Mouse (Mus musculus) stomach, embryonic 15.5 days (tissue): ENCODE measurements around the gene Ppfia1. TPM values are rescaled to one million over a fixed set of nuclear protein-coding genes. Genes with fewer than 3 reads are reported as not detected.
A peak's percentile ranks its signal among the peaks of the same experiment; 100 is the strongest.

Experiments used
- ATAC-seq: fragments of 200-750 bp; cut with Nextera tagmentation; 2 replicates; pipeline ENCODE4 v1.8.0; 2017; ENCODE audit warnings: low read depth, moderate number of reproducible peaks, moderate TSS enrichment; ENCODE audit not compliant: insufficient read depth, low FRiP score
- H3K27ac ChIP-seq: fragments of 300-500 bp; sonication (generic); 2 replicates; pipeline ENCODE4 v1.5.1; 2015; ENCODE audit warnings: mild to moderate bottlenecking, inconsistent platforms
- H3K27me3 ChIP-seq: fragments of 300-500 bp; sonication (generic); replicated peaks from 2 replicates; pipeline ENCODE4 v1.6.1; 2015; ENCODE audit warnings: inconsistent platforms
- H3K36me3 ChIP-seq: fragments of 300-500 bp; sonication (generic); 2 replicates; pipeline ENCODE4 v1.6.1; 2015; ENCODE audit warnings: inconsistent platforms
- H3K4me1 ChIP-seq: fragments of 300-500 bp; sonication (generic); 2 replicates; pipeline ENCODE4 v1.6.1; 2015; ENCODE audit warnings: inconsistent platforms
- H3K4me2 ChIP-seq: fragments of 300-500 bp; sonication (generic); 2 replicates; pipeline ENCODE4 v1.6.1; 2015; ENCODE audit warnings: mild to moderate bottlenecking, inconsistent platforms
- H3K4me3 ChIP-seq: fragments of 300-500 bp; sonication (generic); replicated peaks from 2 replicates; pipeline ENCODE4 v1.5.1; 2015; ENCODE audit warnings: inconsistent platforms
- H3K9ac ChIP-seq: fragments of 300-500 bp; sonication (generic); 2 replicates; pipeline ENCODE4 v1.6.1; 2015; ENCODE audit warnings: inconsistent platforms
- H3K9me3 ChIP-seq: fragments of 300-500 bp; sonication (generic); 2 replicates; pipeline ENCODE4 v1.6.1; 2016; ENCODE audit warnings: inconsistent platforms
- WGBS: fragments of 180-500 bp; shearing (Covaris S2); methylation state at CpG from one replicate; pipeline ENCODE4 v1.1.7; 2015; 5-methylcytosine and 5-hydroxymethylcytosine counted together
- polyA plus RNA-seq: library from polyadenylated mRNA; unstranded; fragments of >200 nt; fragmentation: Nextera tagmentation; extraction: Ambion mirVana; gene quantifications from 2 replicates; pipeline ENCODE4 v1.2.1, GENCODE M21; 2015

The Ppfia1 gene
- polyA plus RNA-seq, 1 experiment from 2014 or later = 35.2 TPM

DNA sequence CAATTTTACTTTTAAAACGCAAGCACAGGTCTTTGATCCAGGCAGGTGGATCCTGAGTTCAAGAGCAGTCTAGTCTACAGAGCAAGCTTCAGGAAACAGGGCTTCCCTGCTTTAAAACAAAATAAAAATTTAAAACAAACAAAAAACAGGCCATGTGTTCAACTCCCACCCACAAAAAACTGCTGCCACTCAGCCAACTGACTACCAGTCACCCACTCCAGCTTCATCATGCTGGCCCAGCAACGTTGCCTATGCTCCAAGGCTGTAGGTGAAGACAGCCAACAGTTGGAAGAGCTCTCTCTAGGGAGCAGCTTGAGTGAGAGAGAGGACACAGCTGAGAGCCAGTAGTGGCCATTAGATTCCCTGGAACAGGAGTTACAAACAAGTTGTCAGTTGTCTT lies 31.6 kb downstream of the Ppfia1 start:
- Histone ChIP-seq H3K36me3 (peaks cover 20% of the 10 kb centered on the region), H3K4me1 (0 out of 2 replicates have a peak, but pooled peaks cover 6% of the 10 kb centered on the region), H3K27me3 (no peaks in the 10 kb centered on the region), H3K4me2 (no peak overlapping the region), H3K27ac (no peak overlapping the region), H3K9me3 (no peaks in the 10 kb centered on the region), H3K4me3 (no peak overlapping the region), H3K9ac (no peak overlapping the region)
- WGBS = 82% methylated on average over 2 of the region's 2 CpGs
- ATAC-seq = no peak

- no peaks in the 10 kb centered on the region for H3K4me1 ChIP-seq
- H3K36me3 ChIP-seq = peaks cover 23% of the 10 kb centered on the region
- ATAC-seq = no peak
- H3K4me3 ChIP-seq = no peak overlapping the region
- no peaks in the 10 kb centered on the region for H3K27me3 ChIP-seq
- WGBS = 91% methylated on average over 5 of the region's 5 CpGs
- H3K9ac ChIP-seq = no peak overlapping the region
- H3K9me3 ChIP-seq = no peaks in the 10 kb centered on the region
- no peak overlapping the region for H3K4me2 ChIP-seq
- H3K27ac ChIP-seq = no peak overlapping the region
Measured at GRCm38 (mm10) chr7:144519852-144520251, 33.7 kb downstream of the Ppfia1 start.

DNA sequence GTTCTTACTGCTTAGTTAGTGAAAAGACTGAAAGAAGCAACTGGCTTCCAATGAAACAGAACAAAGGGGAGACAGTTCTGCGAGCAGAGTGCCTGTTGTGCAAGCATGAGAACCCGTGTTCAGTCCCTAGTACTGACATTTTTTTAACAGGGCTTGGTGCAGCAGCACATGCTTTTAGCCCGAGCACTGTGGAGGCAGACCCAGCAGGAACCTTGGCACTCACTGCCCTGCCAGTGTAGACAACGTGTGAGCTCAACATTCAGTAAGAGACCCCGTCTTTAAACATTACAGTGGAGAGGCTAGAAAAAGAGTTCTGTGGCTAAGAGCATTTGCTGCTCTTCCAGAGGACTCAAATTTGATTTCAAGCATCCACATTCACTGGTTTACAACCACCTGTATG lies 36.8 kb downstream of the Ppfia1 start:
- H3K4me1 ChIP-seq = no peaks in the 10 kb centered on the region
- H3K4me2 ChIP-seq = no peak overlapping the region
- H3K9ac ChIP-seq = no peak overlapping the region
- no peaks in the 10 kb centered on the region for H3K9me3 ChIP-seq
- H3K27ac ChIP-seq = no peak overlapping the region
- H3K27me3 ChIP-seq = no peaks in the 10 kb centered on the region
- ATAC-seq = no peak
- H3K4me3 ChIP-seq = no peak overlapping the region
- 81% methylated on average over 5 of the region's 5 CpGs for WGBS
- peaks cover 48% of the 10 kb centered on the region for H3K36me3 ChIP-seq

- no peak overlapping the region for H3K9ac ChIP-seq
- no peak for ATAC-seq
- H3K27ac ChIP-seq = no peak overlapping the region
- no peaks in the 10 kb centered on the region for H3K9me3 ChIP-seq
- H3K4me3 ChIP-seq = no peak overlapping the region
- 89% methylated on average over 4 of the region's 4 CpGs for WGBS
- H3K4me2 ChIP-seq = no peak overlapping the region
- no peaks in the 10 kb centered on the region for H3K27me3 ChIP-seq
- peaks cover 57% of the 10 kb centered on the region for H3K36me3 ChIP-seq
- H3K4me1 ChIP-seq = no peaks in the 10 kb centered on the region
Measured at GRCm38 (mm10) chr7:144509090-144509489, 44.4 kb downstream of the Ppfia1 start.

DNA sequence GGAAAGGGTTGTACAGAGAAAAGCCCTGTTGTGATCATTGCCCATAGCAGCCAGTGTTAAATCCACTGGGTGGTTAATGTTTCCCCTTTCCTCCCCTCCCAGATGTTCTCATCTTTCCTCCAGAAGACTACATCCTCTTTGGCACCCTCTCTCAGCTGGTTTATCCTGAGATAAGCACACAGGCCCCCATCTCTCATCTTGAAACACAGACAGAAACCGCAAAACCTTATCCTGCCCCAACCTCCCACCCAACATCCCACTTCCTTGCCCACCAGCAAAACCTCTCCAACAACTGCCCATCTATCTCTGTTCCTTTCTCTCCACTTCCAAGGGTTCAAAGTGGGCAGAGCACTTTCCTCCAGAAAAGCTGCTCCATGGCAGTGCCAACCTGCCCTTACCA lies 46.7 kb downstream of the Ppfia1 start:
- Histone ChIP-seq H3K4me3 (no peak overlapping the region), H3K36me3 (peaks cover 43% of the 10 kb centered on the region), H3K27ac (no peak overlapping the region), H3K4me2 (no peak overlapping the region), H3K9me3 (no peaks in the 10 kb centered on the region), H3K27me3 (no peaks in the 10 kb centered on the region), H3K9ac (no peak overlapping the region), H3K4me1 (no peaks in the 10 kb centered on the region)
- no peak for ATAC-seq
- WGBS = 85% methylated on average over 1 of the region's 1 CpGs

- H3K27me3 ChIP-seq = no peaks in the 10 kb centered on the region
- H3K4me2 ChIP-seq = no peak overlapping the region
- ATAC-seq = no peak
- H3K9ac ChIP-seq = no peak overlapping the region
- H3K9me3 ChIP-seq = no peaks in the 10 kb centered on the region
- no peak overlapping the region for H3K4me3 ChIP-seq
- no peak overlapping the region for H3K27ac ChIP-seq
- H3K36me3 ChIP-seq = peaks cover 30% of the 10 kb centered on the region
- no peaks in the 10 kb centered on the region for H3K4me1 ChIP-seq
- 85% methylated on average over 4 of the region's 4 CpGs for WGBS
Measured at GRCm38 (mm10) chr7:144503959-144504358, 49.6 kb downstream of the Ppfia1 start.

GRCm38 (mm10) chr7:144492931-144493330 lies 60.6 kb downstream of the Ppfia1 start:
- 67% methylated on average over 1 of the region's 1 CpGs for WGBS
- Histone ChIP-seq H3K9me3 (no peaks in the 10 kb centered on the region), H3K27ac (no peak overlapping the region), H3K36me3 (peaks cover 54% of the 10 kb centered on the region), H3K4me3 (no peak overlapping the region), H3K4me2 (no peak overlapping the region), H3K4me1 (no peaks in the 10 kb centered on the region), H3K9ac (no peak overlapping the region), H3K27me3 (no peaks in the 10 kb centered on the region)
- ATAC-seq = no peak

GRCm38 (mm10) chr7:144490201-144490873 lies 63.2 kb downstream of the Ppfia1 start:
- Histone ChIP-seq H3K4me3 (no peak overlapping the region), H3K9me3 (no peaks in the 10 kb centered on the region), H3K36me3 (peaks cover 41% of the 10 kb centered on the region), H3K27me3 (no peaks in the 10 kb centered on the region), H3K27ac (no peak overlapping the region), H3K4me2 (no peak overlapping the region), H3K9ac (no peak overlapping the region), H3K4me1 (no peaks in the 10 kb centered on the region)
- no peak for ATAC-seq
- 85% methylated on average over 8 of the region's 8 CpGs for WGBS

GRCm38 (mm10) chr7:144489067-144489774 lies 64.3 kb downstream of the Ppfia1 start:
- H3K4me1 ChIP-seq = no peaks in the 10 kb centered on the region
- no peak overlapping the region for H3K27ac ChIP-seq
- peak; percentile 56 for ATAC-seq
- H3K27me3 ChIP-seq = no peaks in the 10 kb centered on the region
- no peak overlapping the region for H3K4me3 ChIP-seq
- peaks cover 47% of the 10 kb centered on the region for H3K36me3 ChIP-seq
- H3K4me2 ChIP-seq = no peak overlapping the region
- no peak overlapping the region for H3K9ac ChIP-seq
- no peaks in the 10 kb centered on the region for H3K9me3 ChIP-seq
- 79% methylated on average over 6 of the region's 6 CpGs for WGBS

DNA sequence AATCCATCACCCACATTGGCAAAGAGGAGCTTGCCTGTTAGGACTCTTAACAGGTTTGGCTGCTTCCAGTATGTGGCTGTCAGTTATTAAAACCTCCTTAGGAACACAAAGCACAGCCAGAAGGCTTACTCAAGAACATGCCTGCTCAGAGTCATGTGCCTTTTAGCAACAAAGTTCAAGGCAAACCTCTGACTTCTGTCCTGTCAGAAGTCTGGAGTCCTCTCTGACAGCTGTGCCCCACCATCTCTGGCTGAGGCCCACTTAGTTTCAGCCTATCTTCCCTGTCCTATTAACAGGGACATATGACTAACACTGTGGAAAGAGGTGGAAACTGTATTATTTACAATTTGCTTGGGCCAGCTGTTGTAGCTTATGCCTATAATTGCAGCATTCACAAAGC lies 73.2 kb downstream of the Ppfia1 start:
- no peaks in the 10 kb centered on the region for H3K9me3 ChIP-seq
- H3K36me3 ChIP-seq = peaks cover 59% of the 10 kb centered on the region
- no peak overlapping the region for H3K4me3 ChIP-seq
- no peak overlapping the region for H3K27ac ChIP-seq
- no peaks in the 10 kb centered on the region for H3K27me3 ChIP-seq
- no peak overlapping the region for H3K9ac ChIP-seq
- H3K4me1 ChIP-seq = no peaks in the 10 kb centered on the region
- H3K4me2 ChIP-seq = no peak overlapping the region
- no peak for ATAC-seq

DNA sequence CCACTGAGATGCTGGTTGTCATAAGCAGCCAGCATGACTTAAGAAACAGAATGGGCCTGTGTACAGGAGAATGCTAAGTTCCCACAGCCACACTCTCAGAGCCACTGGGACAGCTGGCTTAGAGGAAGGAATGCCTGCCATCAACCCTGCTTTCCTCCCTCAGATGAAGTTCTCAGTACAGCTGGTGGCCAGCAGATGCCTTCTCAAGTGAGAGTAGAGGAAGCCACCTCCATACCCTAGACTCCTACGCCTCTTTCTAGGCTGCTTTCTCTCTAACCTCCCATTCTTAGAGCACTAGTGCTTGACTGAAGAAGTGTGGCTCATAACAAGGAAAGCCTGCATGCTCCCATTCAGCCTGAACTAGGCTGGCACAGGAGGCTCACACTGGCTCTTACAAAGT lies 74.0 kb downstream of the Ppfia1 start:
- no peak overlapping the region for H3K4me2 ChIP-seq
- no peak overlapping the region for H3K27ac ChIP-seq
- H3K9ac ChIP-seq = no peak overlapping the region
- 97% methylated on average over 1 of the region's 1 CpGs for WGBS
- no peaks in the 10 kb centered on the region for H3K27me3 ChIP-seq
- ATAC-seq = no peak
- peaks cover 55% of the 10 kb centered on the region for H3K36me3 ChIP-seq
- no peak overlapping the region for H3K4me3 ChIP-seq
- H3K9me3 ChIP-seq = no peaks in the 10 kb centered on the region
- no peaks in the 10 kb centered on the region for H3K4me1 ChIP-seq

GRCm38 (mm10) chr7:144475741-144476140 lies 77.8 kb downstream of the Ppfia1 start:
- no peak for ATAC-seq

More at GRCm38 (mm10) chr7:144475741-144476140, 77.8 kb downstream of the Ppfia1 start:
- H3K4me3 ChIP-seq = no peak overlapping the region
- no peak overlapping the region for H3K4me2 ChIP-seq
- H3K9me3 ChIP-seq = no peaks in the 10 kb centered on the region
- H3K9ac ChIP-seq = no peak overlapping the region
- H3K27ac ChIP-seq = no peak overlapping the region
- no peaks in the 10 kb centered on the region for H3K27me3 ChIP-seq
- 83% methylated on average over 3 of the region's 3 CpGs for WGBS
- H3K36me3 ChIP-seq = peaks cover 24% of the 10 kb centered on the region
- H3K4me1 ChIP-seq = no peaks in the 10 kb centered on the region
